Mouse (Mus musculus): ENCODE data around the gene Arhgap9. TPM values are rescaled to one million over a fixed set of nuclear protein-coding genes. Genes with fewer than 3 reads are reported as not detected.
"Not testable (repeated sequence)": the region's sequence is repeated elsewhere in the genome, so short reads cannot be mapped to it uniquely, and the experiment has no call there.

Arhgap9 gene
- polyA plus RNA-seq, 1 experiment from 2014 or later = 0.99 TPM

GRCm38 (mm10) chr10:127294895-127295510, 26.8 kb upstream of the Arhgap9 start:
- no peak overlapping the region for H3K4me2 ChIP-seq
- H3K4me1 ChIP-seq = peaks cover 21% of the 10 kb centered on the region
- H3K9me3 ChIP-seq = no peaks in the 10 kb centered on the region
- H3K9ac ChIP-seq = no peak overlapping the region
- no peak overlapping the region for H3K27ac ChIP-seq
- no peaks in the 10 kb centered on the region for H3K27me3 ChIP-seq (replicated peaks)
- no peak overlapping the region for H3K4me3 ChIP-seq
- ATAC-seq (replicated peaks) = no peak
- 95% methylated on average over 10 of the region's 10 CpGs for WGBS
- H3K36me3 ChIP-seq (replicated peaks) = peaks cover 52% of the 10 kb centered on the region

GRCm38 (mm10) chr10:127295986-127296794, 25.6 kb upstream of the Arhgap9 start:
- H3K27me3 ChIP-seq (replicated peaks) = no peaks in the 10 kb centered on the region
- H3K27ac ChIP-seq = no peak overlapping the region
- no peak overlapping the region for H3K9ac ChIP-seq
- peaks cover 17% of the 10 kb centered on the region for H3K4me1 ChIP-seq
- no peaks in the 10 kb centered on the region for H3K9me3 ChIP-seq
- H3K4me2 ChIP-seq = no peak overlapping the region
- ATAC-seq (replicated peaks) = no peak
- whole genome bisulfite sequencing = 95% methylated on average over 24 of the region's 24 CpGs
- peaks cover 59% of the 10 kb centered on the region for H3K36me3 ChIP-seq (replicated peaks)
- no peak overlapping the region for H3K4me3 ChIP-seq

GRCm38 (mm10) chr10:127297015-127297871, 24.5 kb upstream of the Arhgap9 start:
- WGBS = 93% methylated on average over 16 of the region's 16 CpGs
- no peak for ATAC-seq (replicated peaks)
- Histone ChIP-seq H3K9me3 (no peaks in the 10 kb centered on the region), H3K4me1 (peaks cover 7% of the 10 kb centered on the region), H3K4me2 (no peak overlapping the region), H3K9ac (no peak overlapping the region), H3K36me3 (replicated peaks) (peaks cover 68% of the 10 kb centered on the region), H3K27me3 (replicated peaks) (no peaks in the 10 kb centered on the region), H3K4me3 (no peak overlapping the region), H3K27ac (no peak overlapping the region)

- Histone ChIP-seq H3K36me3 (replicated peaks) (peaks cover 77% of the 10 kb centered on the region), H3K27me3 (replicated peaks) (no peaks in the 10 kb centered on the region), H3K4me1 (no peaks in the 10 kb centered on the region), H3K27ac (no peak overlapping the region), H3K9ac (no peak overlapping the region), H3K4me2 (no peak overlapping the region), H3K9me3 (no peaks in the 10 kb centered on the region), H3K4me3 (no peak overlapping the region)
- WGBS = 95% methylated on average over 6 of the region's 6 CpGs
- ATAC-seq (replicated peaks) = no peak
These were observed 21.4 kb upstream of the Arhgap9 start for GRCm38 (mm10) chr10:127300361-127300760.

- Histone ChIP-seq H3K4me1 (no peaks in the 10 kb centered on the region), H3K9ac (no peak overlapping the region), H3K27me3 (replicated peaks) (no peaks in the 10 kb centered on the region), H3K9me3 (no peaks in the 10 kb centered on the region), H3K27ac (no peak overlapping the region), H3K4me2 (no peak overlapping the region), H3K4me3 (no peak overlapping the region), H3K36me3 (replicated peaks) (peaks cover 75% of the 10 kb centered on the region)
- 96% methylated on average over 11 of the region's 11 CpGs for WGBS
- no peak for ATAC-seq (replicated peaks)
These were observed 18.6 kb upstream of the Arhgap9 start for GRCm38 (mm10) chr10:127303136-127303535.

- H3K4me2 ChIP-seq; H3K9ac ChIP-seq; H3K27me3 ChIP-seq (replicated peaks); H3K27ac ChIP-seq; H3K9me3 ChIP-seq; H3K4me3 ChIP-seq; ATAC-seq (replicated peaks): not testable (repeated sequence)
- Histone ChIP-seq H3K4me1 (peaks cover 20% of the 10 kb centered on the region), H3K36me3 (replicated peaks) (peaks cover 43% of the 10 kb centered on the region)
- 87% methylated on average over 3 of the region's 3 CpGs for WGBS
These were observed 12.6 kb upstream of the Arhgap9 start for GRCm38 (mm10) chr10:127309167-127309566.

- H3K9ac ChIP-seq = peak overlapping the region; percentile 87
- WGBS = 38% methylated on average over 23 of the region's 23 CpGs
- ATAC-seq (replicated peaks) = peak; percentile 59
- H3K4me3 ChIP-seq = peak overlapping the region; percentile 73
- H3K36me3 ChIP-seq (replicated peaks) = peaks cover 27% of the 10 kb centered on the region
- H3K27ac ChIP-seq = peak overlapping the region; percentile 85
- no peaks in the 10 kb centered on the region for H3K27me3 ChIP-seq (replicated peaks)
- no peaks in the 10 kb centered on the region for H3K9me3 ChIP-seq
- peak overlapping the region; percentile 88 for H3K4me2 ChIP-seq
- H3K4me1 ChIP-seq = peaks cover 20% of the 10 kb centered on the region
These were observed 11.0 kb upstream of the Arhgap9 start for GRCm38 (mm10) chr10:127310523-127311475.

- Histone ChIP-seq H3K36me3 (replicated peaks) (peaks cover 18% of the 10 kb centered on the region), H3K9ac (peak within 1 kb of the TSS; percentile 87), H3K4me1 (peaks cover 20% of the 10 kb centered on the region), H3K27ac (peak within 1 kb of the TSS; percentile 85), H3K4me2 (peak within 1 kb of the TSS; percentile 88), H3K27me3 (replicated peaks) (no peaks in the 10 kb centered on the region), H3K9me3 (no peaks in the 10 kb centered on the region), H3K4me3 (peak within 1 kb of the TSS; percentile 73)
- under 1% methylated on average over 65 of the region's 65 CpGs for WGBS
- peak; percentile 97 for ATAC-seq (replicated peaks)
These were observed 10.0 kb upstream of the Arhgap9 start, which contains the start of gene Mars for GRCm38 (mm10) chr10:127311476-127312355. Gene Mars, minus strand, starts transcription at chr10:127311786.

GRCm38 (mm10) chr10:127312356-127312676, 9.4 kb upstream of the Arhgap9 start:
- Histone ChIP-seq H3K36me3 (replicated peaks) (peaks cover 16% of the 10 kb centered on the region), H3K4me3 (peak overlapping the region; percentile 73), H3K9ac (peak overlapping the region; percentile 87), H3K4me2 (peak overlapping the region; percentile 88), H3K27me3 (replicated peaks) (no peaks in the 10 kb centered on the region), H3K27ac (peak overlapping the region; percentile 85), H3K9me3 (no peaks in the 10 kb centered on the region), H3K4me1 (peaks cover 20% of the 10 kb centered on the region)
- peak; percentile 53 for ATAC-seq (replicated peaks)
- WGBS = under 1% methylated on average over 4 of the region's 4 CpGs

GRCm38 (mm10) chr10:127312858-127313257, 8.9 kb upstream of the Arhgap9 start:
- WGBS = 75% methylated on average over 4 of the region's 4 CpGs
- Histone ChIP-seq H3K9me3 (no peaks in the 10 kb centered on the region), H3K4me3 (no peak overlapping the region), H3K27me3 (replicated peaks) (no peaks in the 10 kb centered on the region), H3K36me3 (replicated peaks) (peaks cover 11% of the 10 kb centered on the region; the same call in 1 of the 2 replicates), H3K9ac (no peak overlapping the region), H3K4me1 (peaks cover 20% of the 10 kb centered on the region), H3K4me2 (no peak overlapping the region), H3K27ac (no peak overlapping the region)
- ATAC-seq (replicated peaks) = no peak

GRCm38 (mm10) chr10:127313516-127313915, 8.2 kb upstream of the Arhgap9 start:
- 84% methylated on average over 5 of the region's 5 CpGs for WGBS
- H3K4me1 ChIP-seq = peaks cover 20% of the 10 kb centered on the region
- H3K9ac ChIP-seq; H3K27ac ChIP-seq; H3K4me2 ChIP-seq; ATAC-seq (replicated peaks); H3K4me3 ChIP-seq; H3K27me3 ChIP-seq (replicated peaks); H3K36me3 ChIP-seq (replicated peaks); H3K9me3 ChIP-seq: not testable (repeated sequence)
